Mouse (Mus musculus) gonadal fat pad, adult 2 months (tissue): ENCODE data around the gene Vldlr. TPM values are rescaled to one million over a fixed set of nuclear protein-coding genes. Genes with fewer than 3 reads are reported as not detected.

Experiments used
- DNase-seq: peaks from one replicate; pipeline ENCODE4 v3.0.0-alpha.2; 2012; ENCODE audit warnings: low read depth
- polyA plus RNA-seq: library from polyadenylated mRNA; depleted of rRNA; stranded (reverse); fragments of >200 nt; gene quantifications from 2 replicates; pipeline ENCODE4 v1.2.3, GENCODE M21; 2012; rRNA removed

Gene Vldlr
- polyA plus RNA-seq, 1 experiment = 40.3 TPM

- no peak for DNase-seq
Measured at GRCm38 (mm10) chr19:27233386-27233785, 17.1 kb downstream of the Vldlr start.

GRCm38 (mm10) chr19:27239913-27240312, 23.6 kb downstream of the Vldlr start:
- DNase-seq = no peak

- DNase-seq = no peak
Measured at GRCm38 (mm10) chr19:27243527-27243926, 27.2 kb downstream of the Vldlr start.

DNA sequence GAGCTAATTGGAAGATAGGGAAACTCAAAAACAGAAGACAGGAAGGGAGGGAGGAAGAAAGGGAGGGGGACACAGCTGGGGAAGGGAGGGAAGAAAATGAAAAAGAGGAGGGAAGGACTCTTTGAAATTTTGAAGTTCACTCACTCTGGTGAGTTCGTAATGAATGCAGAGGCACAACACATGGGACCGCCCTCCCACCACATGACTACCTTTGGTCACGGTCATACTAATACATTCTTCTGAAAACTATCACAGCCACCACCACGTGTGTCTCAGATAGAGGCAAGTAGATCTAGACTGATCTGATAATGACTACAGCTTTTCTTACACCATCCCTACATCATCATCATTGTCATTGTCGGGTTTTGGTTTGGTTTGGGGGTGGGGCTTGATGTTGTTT, 38.5 kb downstream of the Vldlr start:
- no peak for DNase-seq

- DNase-seq = no peak
Measured at GRCm38 (mm10) chr19:27255678-27256077, 39.4 kb downstream of the Vldlr start.

DNA sequence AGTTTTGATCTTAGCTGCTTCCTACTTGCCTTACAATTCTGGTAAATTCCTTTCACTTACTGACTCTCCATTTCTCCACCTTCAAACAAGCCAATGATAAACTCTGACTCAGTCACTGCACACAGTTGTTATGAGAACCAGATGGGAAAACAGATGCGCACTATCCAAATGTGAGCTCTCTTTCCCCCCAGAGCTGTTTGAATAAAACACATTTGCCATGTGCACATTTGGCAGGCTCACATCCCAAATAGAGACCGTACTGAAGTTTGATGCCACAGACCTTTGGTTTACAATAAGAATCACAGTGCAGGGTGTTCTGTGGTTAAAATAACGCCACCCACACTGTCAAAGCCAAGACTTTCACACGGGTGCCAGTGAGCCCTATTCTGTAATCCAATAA, 43.8 kb downstream of the Vldlr start:
- DNase-seq = peak; percentile 24

- peak; percentile 24 for DNase-seq
Measured at GRCm38 (mm10) chr19:27260621-27261278, 44.5 kb downstream of the Vldlr start.

GRCm38 (mm10) chr19:27262141-27262540, 45.9 kb downstream of the Vldlr start:
- no peak for DNase-seq

DNA sequence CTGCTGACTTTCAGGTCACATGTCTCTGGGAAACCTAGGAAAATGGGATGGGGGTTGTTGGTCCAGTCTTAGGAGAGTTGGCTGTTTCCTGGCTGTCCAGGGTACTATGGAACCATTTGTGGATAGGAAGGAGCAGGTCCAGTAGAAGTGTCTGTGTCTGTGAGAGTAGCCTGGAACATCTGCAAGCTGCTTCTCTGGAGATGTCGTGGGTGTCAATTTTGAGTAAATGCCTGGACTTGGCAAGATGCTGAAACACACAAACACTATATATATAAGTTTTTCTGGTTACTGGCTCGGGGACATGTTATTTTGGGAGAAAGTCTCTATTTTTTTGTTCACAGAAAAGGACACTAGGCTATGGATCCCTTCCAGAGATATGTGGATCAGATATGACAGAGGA, 57.1 kb downstream of the Vldlr start:
- DNase-seq = no peak

DNA sequence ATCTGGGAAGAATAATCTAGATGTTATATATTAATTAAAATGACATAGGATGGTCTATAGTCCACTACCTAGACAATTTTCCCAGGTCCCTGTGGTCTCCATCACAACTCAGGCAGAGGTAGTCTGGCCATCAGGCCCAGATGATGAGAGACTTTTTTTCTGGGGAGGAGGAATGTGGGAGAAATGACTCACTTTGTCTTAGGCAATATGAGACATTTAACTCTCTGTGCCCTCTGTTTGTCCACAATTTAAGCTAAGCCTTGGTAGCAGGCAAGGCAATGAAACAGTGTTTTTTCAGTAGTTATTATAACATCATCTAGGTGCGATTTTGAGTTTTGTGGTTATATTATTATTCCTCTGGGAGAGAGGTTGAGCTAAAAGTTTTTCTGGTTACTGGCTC, 58.1 kb downstream of the Vldlr start:
- DNase-seq = no peak

- no peak for DNase-seq
Measured at GRCm38 (mm10) chr19:27279174-27279573, 62.9 kb downstream of the Vldlr start.

Other genes with a start within 250 kb of the Vldlr start
- 0.03 TPM in 1 of 2 replicates, not detected in the other for gene Kcnv2, start 106.1 kb downstream of the Vldlr start, polyA plus RNA-seq
- 10.7 and 16.7 TPM in 2 replicates for gene Pum3, start 213.3 kb downstream of the Vldlr start, polyA plus RNA-seq